Mouse (Mus musculus): ENCODE data around the gene Gm7271. TPM values are rescaled to one million over a fixed set of nuclear protein-coding genes. Genes with fewer than 3 reads are reported as not detected.

Gm7271 gene
- polyA plus RNA-seq (2015; fragmentation: Nextera tagmentation; extraction: Ambion mirVana) = not detected in 2 replicates

GRCm38 (mm10) chr5:76483811-76484210 is at the start of gene Gm7271:
Gene Gm7271 (plus strand): TSS chr5:76484040.
- Histone ChIP-seq H3K9ac (no peak within 1 kb of the TSS), H3K27ac (no peak within 1 kb of the TSS), H3K4me1 (no peaks in the 10 kb centered on the region), H3K9me3 (replicated peaks) (no peaks in the 10 kb centered on the region), H3K36me3 (no peaks in the 10 kb centered on the region), H3K4me3 (replicated peaks) (no peak within 1 kb of the TSS), H3K27me3 (0 out of 2 replicates have a peak, but pooled peaks cover 4% of the 10 kb centered on the region), H3K4me2 (no peak within 1 kb of the TSS)
- ATAC-seq (replicated peaks; ENCODE audit: low FRiP score) = no peak
- 66% methylated on average over 5 of the region's 5 CpGs for WGBS

GRCm38 (mm10) chr5:76437100-76437499 is 46.7 kb upstream of the Gm7271 start:
- no peak for ATAC-seq (replicated peaks; ENCODE audit: low FRiP score)
- 88% methylated on average over 5 of the region's 5 CpGs for WGBS
- H3K9me3 ChIP-seq (replicated peaks) = no peaks in the 10 kb centered on the region; the same call in 1 of the 2 replicates
- no peak overlapping the region for H3K4me3 ChIP-seq (replicated peaks)
- H3K4me2 ChIP-seq = no peak overlapping the region
- H3K27ac ChIP-seq = no peak overlapping the region
- H3K4me1 ChIP-seq = no peaks in the 10 kb centered on the region
- H3K36me3 ChIP-seq = no peaks in the 10 kb centered on the region
- no peaks in the 10 kb centered on the region for H3K27me3 ChIP-seq
- no peak overlapping the region for H3K9ac ChIP-seq

- H3K27ac ChIP-seq = no peak overlapping the region
- no peaks in the 10 kb centered on the region; the same call in 1 of the 2 replicates for H3K9me3 ChIP-seq (replicated peaks)
- H3K4me3 ChIP-seq (replicated peaks) = no peak overlapping the region
- H3K4me2 ChIP-seq = no peak overlapping the region
- no peaks in the 10 kb centered on the region for H3K4me1 ChIP-seq
- no peak for ATAC-seq (replicated peaks; ENCODE audit: low FRiP score)
- no peaks in the 10 kb centered on the region for H3K27me3 ChIP-seq
- H3K9ac ChIP-seq = no peak overlapping the region
- WGBS = 73% methylated on average over 8 of the region's 8 CpGs
- H3K36me3 ChIP-seq = no peaks in the 10 kb centered on the region
These were observed 46.1 kb upstream of the Gm7271 start for GRCm38 (mm10) chr5:76437696-76438095.

GRCm38 (mm10) chr5:76441431-76441830 is 42.4 kb upstream of the Gm7271 start:
- H3K4me1 ChIP-seq = no peaks in the 10 kb centered on the region
- no peak for ATAC-seq (replicated peaks; ENCODE audit: low FRiP score)
- no peaks in the 10 kb centered on the region for H3K27me3 ChIP-seq
- H3K4me2 ChIP-seq = no peak overlapping the region
- no peak overlapping the region for H3K27ac ChIP-seq
- no peak overlapping the region for H3K4me3 ChIP-seq (replicated peaks)
- H3K9me3 ChIP-seq (replicated peaks) = no peaks in the 10 kb centered on the region
- 85% methylated on average over 4 of the region's 4 CpGs for WGBS
- H3K9ac ChIP-seq = no peak overlapping the region
- H3K36me3 ChIP-seq = no peaks in the 10 kb centered on the region

GRCm38 (mm10) chr5:76474931-76475330 is 8.9 kb upstream of the Gm7271 start:
- Histone ChIP-seq H3K27me3 (no peaks in the 10 kb centered on the region), H3K36me3 (no peaks in the 10 kb centered on the region), H3K4me1 (no peaks in the 10 kb centered on the region), H3K27ac (no peak overlapping the region), H3K9ac (no peak overlapping the region), H3K4me3 (replicated peaks) (no peak overlapping the region), H3K9me3 (replicated peaks) (no peaks in the 10 kb centered on the region), H3K4me2 (no peak overlapping the region)
- 87% methylated on average over 2 of the region's 2 CpGs for WGBS
- no peak for ATAC-seq (replicated peaks; ENCODE audit: low FRiP score)

GRCm38 (mm10) chr5:76476873-76477272 is 7.0 kb upstream of the Gm7271 start:
- no peak for ATAC-seq (replicated peaks; ENCODE audit: low FRiP score)
- no peak overlapping the region for H3K4me3 ChIP-seq (replicated peaks)
- H3K27me3 ChIP-seq = no peaks in the 10 kb centered on the region
- no peak overlapping the region for H3K9ac ChIP-seq
- H3K27ac ChIP-seq = no peak overlapping the region
- H3K36me3 ChIP-seq = no peaks in the 10 kb centered on the region
- no peak overlapping the region for H3K4me2 ChIP-seq
- H3K9me3 ChIP-seq (replicated peaks) = no peaks in the 10 kb centered on the region
- WGBS = 73% methylated on average over 4 of the region's 4 CpGs
- no peaks in the 10 kb centered on the region for H3K4me1 ChIP-seq

GRCm38 (mm10) chr5:76477764-76478163 is 6.1 kb upstream of the Gm7271 start:
- Histone ChIP-seq H3K27ac (no peak overlapping the region), H3K27me3 (no peaks in the 10 kb centered on the region), H3K9ac (no peak overlapping the region), H3K36me3 (no peaks in the 10 kb centered on the region), H3K9me3 (replicated peaks) (no peaks in the 10 kb centered on the region), H3K4me1 (no peaks in the 10 kb centered on the region), H3K4me3 (replicated peaks) (no peak overlapping the region), H3K4me2 (no peak overlapping the region)
- ATAC-seq (replicated peaks; ENCODE audit: low FRiP score) = no peak
- WGBS = 43% methylated on average over 9 of the region's 9 CpGs

GRCm38 (mm10) chr5:76495126-76495525 is 11.3 kb downstream of the Gm7271 start:
- Histone ChIP-seq H3K9me3 (replicated peaks) (no peaks in the 10 kb centered on the region), H3K9ac (no peak overlapping the region), H3K4me3 (replicated peaks) (no peak overlapping the region), H3K27ac (no peak overlapping the region), H3K27me3 (no peaks in the 10 kb centered on the region), H3K36me3 (no peaks in the 10 kb centered on the region), H3K4me1 (no peaks in the 10 kb centered on the region), H3K4me2 (no peak overlapping the region)
- 74% methylated on average over 13 of the region's 13 CpGs for WGBS
- no peak for ATAC-seq (replicated peaks; ENCODE audit: low FRiP score)

- H3K4me3 ChIP-seq (replicated peaks) = no peak overlapping the region
- no peak overlapping the region for H3K27ac ChIP-seq
- H3K9ac ChIP-seq = no peak overlapping the region
- no peaks in the 10 kb centered on the region for H3K9me3 ChIP-seq (replicated peaks)
- no peaks in the 10 kb centered on the region for H3K27me3 ChIP-seq
- no peaks in the 10 kb centered on the region for H3K36me3 ChIP-seq
- ATAC-seq (replicated peaks; ENCODE audit: low FRiP score) = no peak
- no peaks in the 10 kb centered on the region for H3K4me1 ChIP-seq
- WGBS = 79% methylated on average over 1 of the region's 1 CpGs
- no peak overlapping the region for H3K4me2 ChIP-seq
These were observed 38.6 kb downstream of the Gm7271 start for GRCm38 (mm10) chr5:76522446-76522845.

- WGBS = 69% methylated on average over 5 of the region's 5 CpGs
- H3K4me1 ChIP-seq = no peaks in the 10 kb centered on the region
- no peaks in the 10 kb centered on the region for H3K36me3 ChIP-seq
- no peak overlapping the region for H3K27ac ChIP-seq
- H3K4me2 ChIP-seq = no peak overlapping the region
- H3K4me3 ChIP-seq (replicated peaks) = no peak overlapping the region
- no peaks in the 10 kb centered on the region for H3K9me3 ChIP-seq (replicated peaks)
- no peak for ATAC-seq (replicated peaks; ENCODE audit: low FRiP score)
- H3K9ac ChIP-seq = no peak overlapping the region
- no peaks in the 10 kb centered on the region for H3K27me3 ChIP-seq
These were observed 40.8 kb downstream of the Gm7271 start for GRCm38 (mm10) chr5:76524623-76525022.

GRCm38 (mm10) chr5:76525066-76525465 is 41.2 kb downstream of the Gm7271 start:
- Histone ChIP-seq H3K4me3 (replicated peaks) (no peak overlapping the region), H3K36me3 (no peaks in the 10 kb centered on the region), H3K9ac (no peak overlapping the region), H3K27me3 (no peaks in the 10 kb centered on the region), H3K27ac (no peak overlapping the region), H3K4me2 (no peak overlapping the region), H3K9me3 (replicated peaks) (no peaks in the 10 kb centered on the region), H3K4me1 (peaks cover 4% of the 10 kb centered on the region)
- ATAC-seq (replicated peaks; ENCODE audit: low FRiP score) = no peak
- 55% methylated on average over 4 of the region's 4 CpGs for WGBS

GRCm38 (mm10) chr5:76525829-76526228 is 42.0 kb downstream of the Gm7271 start:
- 43% methylated on average over 2 of the region's 2 CpGs for WGBS

GRCm38 (mm10) chr5:76529040-76529703 is 45.3 kb downstream of the Gm7271 start, which contains the start of gene Exoc1:
Gene Exoc1 (plus strand): TSS chr5:76529311.
- under 1% methylated on average over 39 of the region's 39 CpGs for WGBS
- Histone ChIP-seq H3K27me3 (no peaks in the 10 kb centered on the region), H3K9ac (peak within 1 kb of the TSS; percentile 76), H3K27ac (peak within 1 kb of the TSS; percentile 94), H3K4me3 (replicated peaks) (peak within 1 kb of the TSS; percentile 91), H3K9me3 (replicated peaks) (no peaks in the 10 kb centered on the region), H3K4me1 (peaks cover 12% of the 10 kb centered on the region), H3K36me3 (peaks cover 13% of the 10 kb centered on the region), H3K4me2 (peak within 1 kb of the TSS; percentile 80)
- peak; percentile 100 for ATAC-seq (replicated peaks; ENCODE audit: low FRiP score)

More at GRCm38 (mm10) chr5:76525829-76526228, 42.0 kb downstream of the Gm7271 start:
- Histone ChIP-seq H3K36me3 (no peaks in the 10 kb centered on the region), H3K9me3 (replicated peaks) (no peaks in the 10 kb centered on the region), H3K4me1 (peaks cover 9% of the 10 kb centered on the region), H3K9ac (no peak overlapping the region), H3K27ac (no peak overlapping the region), H3K4me3 (replicated peaks) (no peak overlapping the region), H3K27me3 (no peaks in the 10 kb centered on the region), H3K4me2 (no peak overlapping the region)
- ATAC-seq (replicated peaks; ENCODE audit: low FRiP score) = no peak
